ENCODE assay signal across 19 mouse cellular contexts in the genomic region with DNA sequence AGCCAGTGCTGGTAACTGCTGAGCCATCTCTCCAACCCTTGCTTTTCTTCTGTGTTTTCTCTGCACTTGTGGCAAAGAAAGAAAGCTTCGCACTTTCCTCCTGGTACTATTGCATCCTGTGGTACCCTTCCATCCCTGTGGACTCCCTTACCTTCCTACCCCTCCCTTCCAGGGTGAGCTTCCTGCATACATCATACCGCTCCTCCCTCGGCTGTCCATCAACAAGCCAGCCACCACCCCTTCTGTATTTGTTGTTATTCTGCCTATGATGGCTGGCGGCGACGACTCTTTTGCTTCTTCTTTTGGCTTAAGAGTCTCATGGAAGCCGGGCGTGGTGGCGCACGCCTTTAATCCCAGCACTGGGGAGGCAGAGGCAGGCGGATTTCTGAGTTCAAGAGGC. TPM values are rescaled to one million over a fixed set of nuclear protein-coding genes. Genes with fewer than 3 reads are reported as not detected.
"Had no signal": no experiment of that assay in that cellular context is flagged by ENCODE, and none has a peak within 500 bp of the region (broad histone marks: within the 10 kb centered on the region; RNA-seq: fewer than 3 reads in every experiment).

No protein-coding gene starts in this region.

- H3K27me3 ChIP-seq: liver, embryonic 15.5 days; lung, embryonic 15.5 days; midbrain, embryonic 13.5 days; midbrain, embryonic 15.5 days; neural tube, embryonic 12.5 days had no signal

- H3K4me1 ChIP-seq: liver, embryonic 15.5 days; lung, embryonic 15.5 days; midbrain, embryonic 13.5 days; midbrain, embryonic 15.5 days; neural tube, embryonic 12.5 days had no signal

- H3K27ac ChIP-seq: liver, embryonic 15.5 days; lung, embryonic 15.5 days; macrophage; midbrain, embryonic 13.5 days; midbrain, embryonic 15.5 days; neural tube, embryonic 12.5 days had no signal

- H3K9me3 ChIP-seq: liver, embryonic 15.5 days; lung, embryonic 15.5 days; megakaryocyte, embryonic 14.5 days; midbrain, embryonic 13.5 days; midbrain, embryonic 15.5 days; neural tube, embryonic 12.5 days had no signal

- H3K4me3 ChIP-seq: liver, embryonic 15.5 days; lung, embryonic 15.5 days; megakaryocyte, embryonic 14.5 days; midbrain, embryonic 13.5 days; midbrain, embryonic 15.5 days; neural tube, embryonic 12.5 days had no signal

- DNase-seq: liver, postnatal 0 days; lung, adult 2 months; lung, postnatal 14 days; lung, postnatal 36 days; right cerebral cortex, postnatal 25 days; right cerebral cortex, postnatal 4 days; spleen, adult 18-20 months; thymus, adult 18-20 months; thymus, postnatal 14 days; thymus, postnatal 4 days had no signal

- H3K9ac ChIP-seq: liver, embryonic 15.5 days; liver, postnatal 0 days; lung, embryonic 15.5 days; midbrain, embryonic 13.5 days; midbrain, embryonic 15.5 days; neural tube, embryonic 12.5 days had no signal

RNA-seq across cellular contexts. Expression of a gene that starts 20.4 kb away (rescaled TPM):
- total RNA-seq: monocyte, adult 5-6 weeks had no signal

RNA-seq across cellular contexts. Expression of a gene that starts 23.3 kb away (rescaled TPM):
- total RNA-seq: monocyte, adult 5-6 weeks had no signal
- polyA plus RNA-seq: macrophage; stomach, embryonic 14.5 days had no signal
